Mouse (Mus musculus) heart, embryonic 11.5 days (tissue): ENCODE data around the gene Prr5l. TPM values are rescaled to one million over a fixed set of nuclear protein-coding genes. Genes with fewer than 3 reads are reported as not detected.

ENCODE experiments used
- ATAC-seq: fragments of 200-750 bp; cut with Nextera tagmentation; replicated peaks from 2 replicates; pipeline ENCODE4 v1.8.0; 2017; ENCODE audit warnings: moderate library complexity; ENCODE audit not compliant: insufficient number of reproducible peaks, low FRiP score, low TSS enrichment
- H3K27ac ChIP-seq: fragments of 300-500 bp; sonication (generic); 2 replicates; pipeline ENCODE4 v1.5.1; 2014; ENCODE audit warnings: mild to moderate bottlenecking, low read depth, low read length
- H3K27me3 ChIP-seq: fragments of 300-500 bp; sonication (generic); 2 replicates; pipeline ENCODE4 v1.6.1; 2014; ENCODE audit warnings: mild to moderate bottlenecking, low read length, mixed read lengths; ENCODE audit not compliant: control insufficient read depth, insufficient read depth
- H3K36me3 ChIP-seq: fragments of 300-500 bp; sonication (generic); 2 replicates; pipeline ENCODE4 v1.6.1; 2014; ENCODE audit warnings: mild to moderate bottlenecking, low read length, moderate library complexity, mixed read lengths; ENCODE audit not compliant: control insufficient read depth, insufficient read depth
- H3K4me1 ChIP-seq: fragments of 300-500 bp; sonication (generic); 2 replicates; pipeline ENCODE4 v1.6.1; 2014; ENCODE audit warnings: low read length; ENCODE audit not compliant: control insufficient read depth, insufficient read depth
- H3K4me2 ChIP-seq: fragments of 300-500 bp; sonication (generic); 2 replicates; pipeline ENCODE4 v1.6.1; 2014; ENCODE audit warnings: mild to moderate bottlenecking, moderate library complexity
- H3K4me3 ChIP-seq: fragments of 300-500 bp; sonication (generic); 2 replicates; pipeline ENCODE4 v1.5.1; 2014; ENCODE audit warnings: low read depth, low read length
- H3K9ac ChIP-seq: fragments of 300-500 bp; sonication (generic); 2 replicates; pipeline ENCODE4 v1.6.1; 2014; ENCODE audit warnings: mild to moderate bottlenecking, low read depth, low read length, moderate library complexity
- H3K9me3 ChIP-seq: fragments of 300-500 bp; sonication (generic); replicated peaks from 2 replicates; pipeline ENCODE4 v1.6.1; 2016; ENCODE audit warnings: low read length; ENCODE audit not compliant: control insufficient read depth
- WGBS: fragments of 180-500 bp; shearing (Covaris S2); extraction: QIAGEN DNeasy Blood & Tissue Kit; methylation state at CpG from one replicate; pipeline ENCODE4 v1.1.7; 2014; ENCODE audit not compliant: insufficient replicate concordance; 5-methylcytosine and 5-hydroxymethylcytosine counted together
- polyA plus RNA-seq: library from polyadenylated mRNA; unstranded; fragments of >200 nt; fragmentation: Nextera tagmentation; extraction: Ambion mirVana; gene quantifications from 2 replicates; pipeline ENCODE4 v1.2.1, GENCODE M21; 2014

Prr5l gene
- polyA plus RNA-seq, 1 experiment from 2014 or later: 9.2 TPM

- no peak overlapping the region for H3K9ac ChIP-seq
- H3K36me3 ChIP-seq: no peaks in the 10 kb centered on the region
- no peaks in the 10 kb centered on the region for H3K4me1 ChIP-seq
- no peaks in the 10 kb centered on the region for H3K9me3 ChIP-seq
- no peak overlapping the region for H3K27ac ChIP-seq
- ATAC-seq: no peak
- no peaks in the 10 kb centered on the region for H3K27me3 ChIP-seq
- no peak overlapping the region for H3K4me3 ChIP-seq
- 79% methylated on average over 4 of the region's 4 CpGs for WGBS
- no peak overlapping the region for H3K4me2 ChIP-seq
Measured at GRCm38 (mm10) chr2:101781357-101781777, 101.5 kb downstream of the Prr5l start.

- ATAC-seq: no peak
- Histone ChIP-seq H3K9ac (no peak overlapping the region), H3K4me3 (no peak overlapping the region), H3K27me3 (no peaks in the 10 kb centered on the region), H3K36me3 (no peaks in the 10 kb centered on the region), H3K4me1 (no peaks in the 10 kb centered on the region), H3K27ac (no peak overlapping the region), H3K9me3 (no peaks in the 10 kb centered on the region), H3K4me2 (no peak overlapping the region)
- WGBS: 83% methylated on average over 6 of the region's 6 CpGs
Measured at GRCm38 (mm10) chr2:101778080-101778479, 104.7 kb downstream of the Prr5l start.

GRCm38 (mm10) chr2:101763503-101763902 lies 119.3 kb downstream of the Prr5l start:
- Histone ChIP-seq H3K4me3 (no peak overlapping the region), H3K9me3 (no peaks in the 10 kb centered on the region), H3K9ac (no peak overlapping the region), H3K36me3 (no peaks in the 10 kb centered on the region), H3K27ac (no peak overlapping the region), H3K27me3 (no peaks in the 10 kb centered on the region), H3K4me2 (no peak overlapping the region), H3K4me1 (no peaks in the 10 kb centered on the region)
- WGBS: 85% methylated on average over 5 of the region's 5 CpGs
- no peak for ATAC-seq

GRCm38 (mm10) chr2:101762955-101763386 lies 119.9 kb downstream of the Prr5l start:
- H3K4me3 ChIP-seq: no peak overlapping the region
- H3K27ac ChIP-seq: no peak overlapping the region
- no peak for ATAC-seq
- H3K4me2 ChIP-seq: no peak overlapping the region
- H3K9me3 ChIP-seq: no peaks in the 10 kb centered on the region
- H3K27me3 ChIP-seq: no peaks in the 10 kb centered on the region
- H3K9ac ChIP-seq: no peak overlapping the region
- no peaks in the 10 kb centered on the region for H3K36me3 ChIP-seq
- WGBS: 56% methylated on average over 4 of the region's 4 CpGs
- no peaks in the 10 kb centered on the region for H3K4me1 ChIP-seq

- no peaks in the 10 kb centered on the region for H3K36me3 ChIP-seq
- H3K27me3 ChIP-seq: no peaks in the 10 kb centered on the region
- ATAC-seq: no peak
- H3K9me3 ChIP-seq: no peaks in the 10 kb centered on the region
- H3K4me1 ChIP-seq: no peaks in the 10 kb centered on the region
- no peak overlapping the region for H3K4me3 ChIP-seq
- no peak overlapping the region for H3K27ac ChIP-seq
- WGBS: 59% methylated on average over 10 of the region's 10 CpGs
- no peak overlapping the region for H3K9ac ChIP-seq
- no peak overlapping the region for H3K4me2 ChIP-seq
Measured at GRCm38 (mm10) chr2:101762405-101762804, 120.4 kb downstream of the Prr5l start.

- Histone ChIP-seq H3K4me1 (no peaks in the 10 kb centered on the region), H3K4me2 (no peak overlapping the region), H3K9me3 (no peaks in the 10 kb centered on the region), H3K27me3 (no peaks in the 10 kb centered on the region), H3K9ac (no peak overlapping the region), H3K36me3 (no peaks in the 10 kb centered on the region), H3K27ac (no peak overlapping the region), H3K4me3 (no peak overlapping the region)
- no peak for ATAC-seq
- WGBS: 55% methylated on average over 1 of the region's 1 CpGs
Measured at GRCm38 (mm10) chr2:101761898-101762297, 120.9 kb downstream of the Prr5l start.

GRCm38 (mm10) chr2:101759523-101760277 lies 123.1 kb downstream of the Prr5l start:
- no peak for ATAC-seq
- Histone ChIP-seq H3K4me3 (no peak overlapping the region), H3K9me3 (no peaks in the 10 kb centered on the region), H3K4me1 (peaks cover 9% of the 10 kb centered on the region; the same call in 1 of the 2 replicates), H3K27ac (no peak overlapping the region), H3K9ac (no peak overlapping the region), H3K27me3 (no peaks in the 10 kb centered on the region), H3K36me3 (no peaks in the 10 kb centered on the region), H3K4me2 (no peak overlapping the region)
- 82% methylated on average over 9 of the region's 9 CpGs for WGBS

- no peak for ATAC-seq
- Histone ChIP-seq H3K9me3 (no peaks in the 10 kb centered on the region), H3K4me1 (peaks cover 9% of the 10 kb centered on the region; the same call in 1 of the 2 replicates), H3K27ac (no peak overlapping the region), H3K4me2 (no peak overlapping the region), H3K36me3 (no peaks in the 10 kb centered on the region), H3K4me3 (no peak overlapping the region), H3K27me3 (no peaks in the 10 kb centered on the region), H3K9ac (no peak overlapping the region)
- 73% methylated on average over 1 of the region's 1 CpGs for WGBS
Measured at GRCm38 (mm10) chr2:101757806-101758205, 125.0 kb downstream of the Prr5l start.
